Mouse (Mus musculus): ENCODE results near the gene Armh3. TPM values are rescaled to one million over a fixed set of nuclear protein-coding genes. Genes with fewer than 3 reads are reported as not detected.

Gene Armh3
- 13.0 TPM for polyA plus RNA-seq (2015; fragmentation: Illumina TruSeq; extraction: RNeasy Lipid Tissue Mini Kit (QIAGEN cat#74804); ENCODE audit: insufficient read depth, low replicate concordance)

DNA sequence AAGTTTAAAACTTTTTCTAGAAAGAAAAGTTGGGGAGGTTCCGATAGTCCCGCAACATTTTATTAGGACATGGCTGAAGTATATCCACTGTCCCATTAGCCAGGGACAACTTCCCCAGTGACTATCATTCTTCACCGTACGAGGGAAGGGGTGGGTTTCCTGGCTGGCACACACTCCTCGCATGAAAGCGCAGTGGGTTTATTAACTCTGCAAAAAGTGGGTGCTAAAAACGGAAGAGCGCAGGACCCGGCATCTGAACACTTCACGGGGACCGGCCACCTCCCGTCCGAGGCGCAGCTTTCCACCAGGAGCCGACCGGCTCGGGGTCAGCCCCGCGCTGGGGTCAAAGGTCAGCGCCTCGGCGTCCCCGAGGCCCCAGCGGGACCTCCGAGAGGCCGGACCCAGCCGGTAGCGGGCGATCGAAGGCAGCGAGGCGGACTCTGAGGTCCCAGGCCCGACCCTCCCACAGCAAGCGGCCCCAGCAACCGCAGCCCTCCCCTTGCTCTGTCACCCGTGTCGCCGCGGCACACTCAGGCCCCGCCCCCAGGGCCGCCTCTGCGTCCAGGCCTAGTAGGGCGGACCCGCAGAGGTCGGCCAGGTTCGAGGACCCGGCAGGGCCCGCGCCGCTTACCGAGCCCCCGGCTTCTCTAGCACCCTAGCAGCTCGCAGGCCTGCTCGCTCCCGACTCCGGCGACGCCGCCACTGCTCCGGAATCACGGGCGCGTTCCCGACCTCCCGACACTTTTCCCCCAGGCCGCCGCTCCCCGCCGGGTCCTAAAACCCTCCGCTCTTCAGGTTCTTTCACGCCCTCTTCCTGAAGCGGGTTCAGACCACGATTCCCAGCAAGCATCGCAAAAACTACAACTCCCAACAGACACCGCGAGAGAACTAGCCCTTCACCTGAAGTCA, at the start of gene Armh3:
Armh3 (minus strand) TSS at position 704 of the 909 bp plus-strand sequence.

GRCm38 (mm10) chr19:46044993-46045695, 46.9 kb upstream of the Armh3 start, which contains the start of gene Ldb1:
Gene Ldb1 (minus strand): TSS chr19:46045214.

DNA sequence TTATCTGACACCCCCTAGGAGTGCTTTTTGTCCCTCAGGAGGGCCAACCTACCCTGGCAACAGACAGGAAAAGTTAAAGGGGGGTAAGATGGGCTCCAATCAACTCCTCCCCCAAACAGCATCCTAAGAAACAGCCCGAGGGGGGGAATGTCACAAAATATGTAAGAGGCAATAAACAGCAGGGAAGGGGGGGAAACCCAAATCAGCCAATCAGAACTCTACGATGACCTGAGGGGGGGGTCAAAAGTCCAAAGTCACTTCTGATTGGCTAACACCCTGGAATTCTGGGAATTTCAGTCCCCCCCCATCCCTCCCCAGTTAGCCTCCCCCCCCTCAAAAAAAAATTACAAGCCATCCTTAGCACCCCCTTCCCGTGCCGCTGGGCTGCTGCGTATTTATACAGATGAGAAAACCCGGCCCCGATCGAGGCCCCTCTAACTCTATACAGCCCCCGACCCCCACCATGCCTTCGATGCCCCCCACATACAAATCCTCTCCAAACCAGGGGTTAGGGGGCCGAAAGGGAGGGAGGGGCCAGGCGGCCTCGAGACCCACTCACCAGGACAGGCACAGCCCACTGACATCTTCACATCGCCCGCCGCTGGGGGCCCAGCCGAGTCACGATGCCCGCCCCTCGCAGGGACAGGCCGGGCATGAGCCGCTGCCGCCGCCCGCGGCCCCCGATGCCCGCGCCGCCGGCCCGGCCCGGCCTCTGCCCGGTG, 46.1 kb upstream of the Armh3 start, which contains the start of gene Pprc1:
Pprc1 (plus strand) TSS at position 616 of the 722 bp plus-strand sequence.

GRCm38 (mm10) chr19:46003371-46004226, 5.3 kb upstream of the Armh3 start, which contains the start of gene Hps6:
Gene Hps6 (plus strand): TSS chr19:46003508.

DNA sequence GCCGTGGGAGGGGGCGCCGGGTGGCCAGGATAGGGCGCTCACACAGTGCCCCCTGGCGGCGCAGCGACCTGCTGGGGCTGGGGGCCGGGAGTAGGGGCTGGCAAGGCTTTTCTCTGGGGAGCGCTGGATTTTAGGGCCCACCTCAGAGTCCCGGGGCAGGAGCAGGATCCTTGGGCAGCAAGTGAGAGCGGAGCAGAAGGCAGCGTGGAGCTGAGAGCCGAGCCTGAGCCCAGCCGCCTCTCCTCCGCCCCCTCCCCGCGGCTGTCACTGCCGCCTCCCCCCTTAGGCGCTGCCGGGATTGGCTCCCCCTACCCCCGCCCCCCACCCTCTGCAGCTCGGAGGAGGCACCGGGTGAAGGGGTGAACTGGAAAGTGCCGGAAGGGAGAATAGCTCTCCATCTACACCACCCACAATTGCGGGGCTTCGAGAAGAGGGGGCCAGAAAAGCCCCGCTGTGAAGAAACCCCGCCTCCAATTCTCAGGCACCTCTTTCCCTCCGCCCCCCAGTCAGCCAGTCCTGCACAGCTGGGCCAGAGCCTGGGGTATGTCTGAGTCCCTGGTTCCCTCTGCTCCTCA, 182.4 kb downstream of the Armh3 start, which contains the start of gene Kcnip2:
Kcnip2 (minus strand) TSS at position 231 of the 575 bp plus-strand sequence.

DNA sequence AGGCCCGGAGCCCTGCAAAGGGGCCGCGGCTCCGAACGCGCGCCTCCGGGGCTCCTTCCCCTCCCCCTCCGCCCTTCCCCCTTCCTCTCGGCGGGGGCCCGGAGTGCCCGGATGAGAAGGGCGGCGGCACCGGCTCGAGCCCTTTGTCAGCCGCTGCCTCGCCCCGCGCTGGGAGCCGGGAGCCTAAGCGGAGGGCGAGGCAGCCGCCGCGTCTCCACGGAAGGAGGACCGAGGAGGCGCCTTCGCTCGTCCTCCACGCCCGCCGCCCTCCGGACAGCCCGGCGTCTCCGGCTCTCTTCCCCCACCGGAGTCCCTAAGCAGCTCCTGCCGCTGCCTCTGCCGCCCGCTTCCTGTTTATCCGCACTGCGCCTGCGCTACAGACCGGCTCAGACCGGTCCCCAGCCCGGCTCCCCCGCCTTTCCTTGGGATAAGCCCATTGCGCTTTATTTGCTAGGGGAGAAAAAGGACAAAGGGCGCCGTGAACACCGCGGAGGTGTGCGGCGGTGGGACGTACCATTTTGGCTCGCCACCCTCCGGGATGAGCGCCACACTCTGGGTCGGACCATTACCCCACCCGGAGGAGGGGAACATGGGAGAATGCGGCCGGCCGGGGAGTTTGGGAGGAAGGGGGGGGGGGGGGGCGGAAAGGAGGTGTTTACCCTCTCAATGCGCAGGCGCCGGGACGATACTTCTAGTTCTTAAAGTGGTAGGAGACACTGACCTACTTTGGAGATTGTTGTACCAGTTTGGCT, 214.9 kb downstream of the Armh3 start, which contains the start of gene Mgea5:
Mgea5 (minus strand) TSS at position 657 of the 752 bp plus-strand sequence.

Other genes starting within 250 kb of the Armh3 start
- gene Npm3, start 248.9 kb downstream of the Armh3 start, polyA plus RNA-seq (2015; fragmentation: Illumina TruSeq; extraction: RNeasy Lipid Tissue Mini Kit (QIAGEN cat#74804); ENCODE audit: insufficient read depth, low replicate concordance), result 63.2 TPM
- gene Mgea5, start 214.7 kb downstream of the Armh3 start, polyA plus RNA-seq (2015; fragmentation: Illumina TruSeq; extraction: RNeasy Lipid Tissue Mini Kit (QIAGEN cat#74804); ENCODE audit: insufficient read depth, low replicate concordance), result 206 TPM
- 1.4 TPM for gene Kcnip2, start 182.4 kb downstream of the Armh3 start, polyA plus RNA-seq (2015; fragmentation: Illumina TruSeq; extraction: RNeasy Lipid Tissue Mini Kit (QIAGEN cat#74804); ENCODE audit: insufficient read depth, low replicate concordance)
- gene Hps6, start 5.0 kb upstream of the Armh3 start, polyA plus RNA-seq (2015; fragmentation: Illumina TruSeq; extraction: RNeasy Lipid Tissue Mini Kit (QIAGEN cat#74804); ENCODE audit: insufficient read depth, low replicate concordance), result 2.4 TPM
- gene Pprc1, start 46.4 kb upstream of the Armh3 start, polyA plus RNA-seq (2015; fragmentation: Illumina TruSeq; extraction: RNeasy Lipid Tissue Mini Kit (QIAGEN cat#74804); ENCODE audit: insufficient read depth, low replicate concordance), result 43.4 TPM
- gene Ldb1, start 46.7 kb upstream of the Armh3 start, polyA plus RNA-seq (2015; fragmentation: Illumina TruSeq; extraction: RNeasy Lipid Tissue Mini Kit (QIAGEN cat#74804); ENCODE audit: insufficient read depth, low replicate concordance), result 122 TPM
- 44.7 TPM for gene Nolc1, start 77.4 kb upstream of the Armh3 start, polyA plus RNA-seq (2015; fragmentation: Illumina TruSeq; extraction: RNeasy Lipid Tissue Mini Kit (QIAGEN cat#74804); ENCODE audit: insufficient read depth, low replicate concordance)
- gene Elovl3, start 133.4 kb upstream of the Armh3 start, polyA plus RNA-seq (2015; fragmentation: Illumina TruSeq; extraction: RNeasy Lipid Tissue Mini Kit (QIAGEN cat#74804); ENCODE audit: insufficient read depth, low replicate concordance), result not detected
- not detected for gene Pitx3, start 149.8 kb upstream of the Armh3 start, polyA plus RNA-seq (2015; fragmentation: Illumina TruSeq; extraction: RNeasy Lipid Tissue Mini Kit (QIAGEN cat#74804); ENCODE audit: insufficient read depth, low replicate concordance)
- 39.1 TPM for gene Gbf1, start 154.0 kb upstream of the Armh3 start, polyA plus RNA-seq (2015; fragmentation: Illumina TruSeq; extraction: RNeasy Lipid Tissue Mini Kit (QIAGEN cat#74804); ENCODE audit: insufficient read depth, low replicate concordance)

Measured in spleen, adult 10 weeks (tissue).